Mouse (Mus musculus): ENCODE measurements around the gene Cers1.

Gene Cers1

DNA sequence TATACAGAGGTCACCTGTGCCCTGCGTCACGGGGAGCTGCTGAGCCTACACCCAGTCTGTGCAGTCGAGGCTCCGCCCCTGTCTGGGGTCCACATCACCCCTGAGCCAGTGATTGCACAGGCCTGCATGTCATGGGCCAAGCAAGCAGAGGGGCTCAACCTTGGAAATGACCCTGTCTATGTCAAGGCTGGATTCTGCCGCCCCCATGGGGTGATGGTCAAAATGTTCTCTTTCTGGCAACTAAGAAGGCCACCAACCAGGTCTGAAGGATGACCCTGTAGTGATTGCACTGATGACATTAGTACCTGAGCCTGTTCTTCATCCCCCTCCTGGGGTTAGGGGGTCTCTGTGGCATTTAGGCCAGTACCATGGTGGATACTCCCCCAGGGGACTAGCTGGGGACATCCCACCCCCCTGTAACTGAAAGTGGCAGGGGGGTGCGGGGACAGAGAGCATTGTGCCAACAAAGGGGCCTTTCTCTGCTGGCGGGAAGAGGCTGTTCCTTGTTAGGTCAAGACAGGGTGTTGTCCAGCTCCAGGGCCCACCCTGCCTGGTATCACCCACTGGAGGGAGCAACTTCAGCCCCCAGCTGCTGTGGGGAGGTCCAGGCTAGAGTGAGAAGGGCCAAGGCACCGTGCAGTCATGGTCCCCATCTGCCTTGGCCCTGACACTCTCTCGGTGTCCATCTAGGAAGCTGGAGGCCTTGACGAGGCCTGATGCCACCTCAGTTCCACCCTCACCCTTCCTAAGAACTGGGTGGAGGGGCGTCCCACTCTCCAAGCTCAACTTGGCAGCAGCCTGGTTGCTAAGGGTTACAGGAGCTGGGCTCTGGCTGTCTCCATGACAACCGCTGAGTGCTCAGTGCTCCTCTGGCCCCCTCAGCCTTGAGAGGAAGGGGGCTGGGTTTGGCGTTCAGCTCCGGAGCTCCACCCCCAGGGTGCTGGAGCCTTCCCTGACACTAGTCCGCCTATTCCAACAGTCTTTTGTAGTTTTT, 1.2 kb downstream of the Cers1 start:
- DNase-seq (ENCODE audit: low spot score), result no peak

DNA sequence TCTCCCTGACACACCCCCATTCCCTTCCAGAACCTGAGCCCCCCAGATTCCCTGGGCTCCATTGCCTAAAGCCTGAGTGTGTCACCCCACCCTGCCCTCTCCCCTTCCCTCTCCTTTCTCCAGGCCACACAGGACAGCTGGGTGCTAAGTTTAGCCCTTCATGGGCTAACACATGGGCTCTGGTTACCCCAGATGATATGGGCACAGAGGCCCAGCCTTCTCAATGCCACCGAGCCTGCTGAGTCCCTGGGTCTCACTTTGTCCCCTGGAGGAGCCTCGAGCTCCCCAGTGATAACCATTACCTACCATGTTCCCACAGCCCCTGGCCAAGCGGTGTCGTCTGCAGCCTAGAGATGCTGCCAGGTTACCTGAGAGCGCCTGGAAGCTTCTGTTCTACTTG, 2.3 kb downstream of the Cers1 start:
- no peak for DNase-seq (ENCODE audit: low spot score)

DNA sequence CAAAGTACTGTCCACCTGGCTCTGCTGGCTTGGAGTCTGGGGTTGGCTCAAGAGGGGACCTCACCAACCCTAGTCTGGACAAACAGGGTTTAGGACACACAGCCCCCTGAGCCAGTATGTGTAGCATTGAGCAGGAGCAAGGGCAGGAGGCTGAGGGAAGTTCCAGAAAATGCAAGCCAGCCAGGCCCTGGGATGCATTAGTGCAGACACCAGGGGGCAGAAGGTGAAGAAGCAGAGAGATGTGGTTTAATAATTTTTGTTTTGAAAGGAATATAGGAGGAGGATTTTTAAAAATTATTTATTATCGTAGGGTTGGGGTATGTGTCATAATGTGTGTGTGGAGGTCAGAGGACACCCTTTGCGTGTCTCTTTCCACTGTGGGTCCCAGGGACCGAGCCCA, 8.1 kb downstream of the Cers1 start:
- no peak for DNase-seq (ENCODE audit: low spot score)

DNA sequence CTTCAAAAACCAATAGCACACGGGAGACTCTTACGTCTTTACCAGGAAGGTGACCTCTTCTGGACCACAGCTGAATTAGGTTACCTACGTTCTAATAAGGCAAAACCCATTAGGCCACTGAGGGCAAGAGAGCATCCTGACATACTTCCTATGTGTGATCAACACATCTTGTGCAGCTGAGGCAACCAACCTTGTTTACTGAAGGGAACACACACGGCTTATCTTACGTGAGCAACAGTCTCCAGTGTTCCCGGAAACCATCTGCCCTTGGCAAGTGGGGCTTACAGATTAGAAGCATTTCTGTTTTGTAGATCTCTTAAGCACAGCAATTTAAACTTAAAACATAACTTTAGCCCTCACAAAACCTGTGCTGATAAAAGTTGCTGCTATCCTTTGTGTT, 11.9 kb downstream of the Cers1 start:
- no peak for DNase-seq (ENCODE audit: low spot score)

DNA sequence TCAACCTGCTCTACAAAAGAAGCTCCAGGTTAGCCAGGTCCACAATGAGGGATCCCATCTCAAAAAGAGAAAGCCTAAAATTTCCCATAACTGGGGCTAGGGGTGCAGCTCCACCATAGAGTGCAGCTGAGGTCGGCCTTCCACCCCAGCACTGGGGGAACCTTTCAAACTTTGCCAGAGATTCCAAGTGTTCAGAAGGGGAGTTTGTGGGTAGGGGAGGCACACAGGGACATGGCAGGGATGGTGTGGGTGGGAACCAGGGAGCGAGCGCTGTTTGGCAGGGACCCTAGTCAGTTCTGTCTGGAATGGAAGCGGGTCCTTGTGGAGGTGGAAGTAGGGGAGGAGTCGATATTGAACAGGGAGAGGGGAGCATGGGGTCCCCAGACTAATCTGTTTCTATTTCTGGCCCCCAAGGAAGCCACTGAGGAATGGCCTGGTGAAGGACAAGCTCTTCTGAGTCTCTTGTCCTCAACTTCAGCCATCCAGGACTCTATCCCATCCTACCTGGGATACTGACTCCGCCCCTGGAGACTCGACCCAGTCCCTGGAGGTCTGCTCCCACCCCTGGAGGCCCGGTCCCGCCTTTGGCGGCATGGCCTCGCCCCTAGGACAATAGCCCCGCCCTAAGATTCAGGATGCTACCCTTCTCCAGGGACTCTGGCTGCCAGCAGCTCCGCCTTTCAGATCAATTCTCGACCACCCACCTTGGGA, 13.7 kb downstream of the Cers1 start, which contains the start of gene Gdf1:
Gene Gdf1, plus strand, starts transcription at position 694 of the 711 bp plus-strand sequence.
- DNase-seq (ENCODE audit: low spot score), result no peak

DNA sequence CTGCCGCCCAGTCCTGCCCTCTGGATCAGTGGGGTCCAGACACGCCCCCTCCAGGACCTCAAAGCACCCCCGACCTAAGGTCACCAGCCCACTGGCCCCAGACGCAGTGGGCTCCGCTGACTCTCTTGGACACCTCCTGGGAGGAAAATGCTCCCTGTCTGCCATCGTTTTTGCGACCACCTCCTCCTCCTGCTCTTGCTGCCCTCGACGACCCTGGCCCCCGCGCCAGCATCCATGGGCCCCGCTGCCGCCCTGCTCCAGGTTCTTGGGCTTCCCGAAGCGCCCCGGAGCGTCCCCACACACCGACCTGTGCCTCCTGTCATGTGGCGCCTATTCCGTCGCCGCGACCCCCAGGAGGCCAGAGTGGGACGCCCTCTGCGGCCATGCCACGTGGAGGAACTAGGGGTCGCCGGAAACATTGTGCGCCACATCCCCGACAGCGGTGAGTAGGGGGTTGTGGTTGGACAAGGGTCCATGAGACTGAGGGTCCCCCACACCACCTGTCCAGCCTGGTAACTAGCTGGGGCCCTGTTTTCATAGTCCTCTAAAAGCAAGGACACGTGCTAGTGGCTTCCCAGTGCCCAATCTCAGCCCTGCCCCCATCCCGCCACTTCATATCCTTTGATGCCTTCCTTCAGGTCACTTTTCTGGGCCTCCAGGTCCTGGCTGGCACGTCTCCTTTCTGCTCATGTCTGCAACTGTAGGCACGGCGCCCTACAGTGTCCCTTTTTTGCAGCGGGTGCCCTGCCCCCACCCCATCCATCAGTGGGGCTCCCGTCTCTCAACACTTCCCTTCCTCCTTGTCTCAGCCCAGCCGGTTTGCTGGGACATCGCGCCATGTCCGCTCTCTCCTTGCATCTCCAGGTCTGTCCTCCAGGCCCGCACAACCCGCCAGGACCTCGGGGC, 14.5 kb downstream of the Cers1 start:
- no peak for DNase-seq (ENCODE audit: low spot score)

DNA sequence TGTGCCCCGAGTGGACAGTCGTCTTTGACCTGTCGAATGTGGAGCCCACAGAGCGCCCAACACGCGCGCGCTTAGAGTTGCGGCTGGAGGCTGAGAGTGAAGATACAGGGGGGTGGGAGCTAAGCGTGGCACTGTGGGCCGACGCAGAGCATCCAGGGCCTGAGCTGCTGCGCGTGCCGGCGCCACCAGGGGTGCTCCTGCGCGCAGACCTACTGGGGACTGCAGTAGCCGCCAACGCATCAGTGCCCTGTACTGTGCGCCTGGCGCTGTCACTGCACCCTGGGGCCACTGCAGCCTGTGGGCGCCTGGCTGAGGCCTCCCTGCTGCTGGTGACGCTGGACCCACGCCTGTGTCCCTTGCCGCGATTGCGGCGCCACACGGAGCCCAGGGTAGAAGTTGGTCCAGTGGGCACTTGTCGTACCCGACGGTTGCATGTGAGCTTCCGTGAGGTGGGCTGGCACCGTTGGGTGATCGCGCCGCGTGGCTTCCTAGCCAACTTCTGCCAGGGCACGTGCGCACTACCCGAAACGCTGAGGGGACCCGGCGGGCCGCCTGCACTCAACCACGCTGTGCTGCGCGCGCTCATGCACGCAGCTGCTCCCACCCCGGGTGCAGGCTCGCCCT, 15.3 kb downstream of the Cers1 start:
- no peak for DNase-seq (ENCODE audit: low spot score)

DNA sequence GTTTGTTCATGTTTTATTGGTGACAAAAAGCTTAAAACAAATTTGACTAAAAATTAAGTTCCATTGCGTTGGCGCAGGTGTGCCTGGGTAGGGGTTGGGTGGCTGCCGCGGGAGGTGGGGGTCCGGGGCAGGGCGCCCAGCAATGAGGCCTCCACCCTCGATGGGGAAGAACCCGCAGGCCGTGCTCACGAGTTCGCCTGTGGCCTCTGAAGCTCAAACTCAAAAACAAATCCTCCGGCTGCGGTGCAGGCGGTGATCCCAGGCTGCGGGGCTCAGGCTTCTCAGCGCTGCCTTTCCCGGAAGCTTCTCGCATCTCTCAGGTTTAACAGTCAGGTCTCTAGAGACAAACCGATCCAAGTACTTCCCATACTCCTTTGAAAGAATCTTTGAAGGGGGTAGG, 16.0 kb downstream of the Cers1 start:
- DNase-seq (ENCODE audit: low spot score), result no peak

DNA sequence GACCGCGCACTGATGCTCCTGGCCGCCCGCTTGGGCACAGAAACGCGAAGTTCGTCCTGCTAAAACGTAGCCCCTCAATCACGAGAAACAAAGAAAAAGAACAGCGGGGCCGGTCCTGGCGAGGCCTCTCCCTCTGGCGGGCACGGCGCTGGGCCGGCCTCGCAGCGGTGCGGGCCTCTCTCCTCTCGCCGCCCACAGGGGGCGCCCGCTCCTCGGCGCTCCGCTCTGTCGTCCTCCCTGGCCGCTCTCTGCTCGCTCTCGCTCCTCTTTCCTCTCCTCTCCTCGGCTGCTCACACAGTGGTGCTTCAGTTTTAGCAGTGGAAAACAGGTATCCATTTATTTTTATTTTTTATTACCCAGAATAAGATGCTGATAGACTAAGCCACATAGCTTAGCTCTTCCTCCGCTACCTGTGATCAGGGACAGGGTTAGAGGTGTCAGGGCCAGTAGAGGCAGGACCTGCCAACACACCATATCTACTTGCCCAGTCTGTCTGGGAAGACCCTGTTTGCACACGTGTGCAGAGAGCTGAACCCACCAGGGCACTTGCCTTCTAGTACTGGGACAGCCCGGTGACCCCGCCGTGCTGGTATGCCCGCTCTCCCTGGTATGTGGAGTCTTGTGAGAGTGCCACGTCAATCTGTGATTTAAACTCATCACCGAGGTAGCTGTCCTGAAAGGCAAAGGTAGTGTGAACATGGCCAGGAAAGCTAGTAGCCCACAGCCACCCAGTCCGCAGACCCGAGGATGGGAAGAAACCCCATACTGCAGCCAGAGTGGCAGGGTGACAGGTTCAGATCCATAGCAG, 16.7 kb downstream of the Cers1 start:
- DNase-seq (ENCODE audit: low spot score), result no peak

DNA sequence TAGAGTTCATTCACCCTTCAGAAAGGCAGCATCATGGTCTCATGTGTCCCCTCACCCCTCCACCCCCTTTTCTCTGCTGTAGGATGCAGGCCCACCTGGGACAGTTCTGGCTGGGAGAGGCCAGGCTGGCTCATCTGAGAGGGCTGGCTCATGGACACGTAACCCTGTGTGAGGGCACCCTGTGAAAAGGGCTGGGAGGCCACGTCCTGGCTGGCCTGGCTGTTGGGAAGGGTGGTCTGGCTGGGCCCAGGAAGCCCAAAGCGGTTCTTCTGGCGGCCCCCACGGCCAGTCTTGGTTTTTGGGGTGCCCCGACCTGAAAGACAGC, 17.3 kb downstream of the Cers1 start:
- no peak for DNase-seq (ENCODE audit: low spot score)

DNA sequence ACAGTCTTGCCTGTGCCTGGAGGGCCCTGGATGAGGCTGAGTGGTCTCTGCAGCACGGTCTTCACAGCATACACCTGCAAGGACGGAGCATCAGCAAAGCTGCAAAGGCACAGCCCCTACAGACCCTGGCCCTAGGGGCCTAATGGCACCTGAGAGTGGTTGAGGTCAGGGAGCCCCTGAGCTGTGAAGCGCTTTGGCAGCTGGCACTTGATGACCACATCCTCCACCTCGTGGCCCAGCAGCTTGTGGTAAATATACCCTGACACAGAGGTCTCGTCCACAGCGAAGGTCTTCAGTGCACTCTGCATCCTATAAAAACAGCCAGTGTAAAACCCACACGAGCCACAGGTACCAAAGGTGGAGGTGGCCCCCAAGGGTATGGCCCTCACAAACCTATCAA, 23.4 kb downstream of the Cers1 start:
- DNase-seq (ENCODE audit: low spot score), result no peak

DNA sequence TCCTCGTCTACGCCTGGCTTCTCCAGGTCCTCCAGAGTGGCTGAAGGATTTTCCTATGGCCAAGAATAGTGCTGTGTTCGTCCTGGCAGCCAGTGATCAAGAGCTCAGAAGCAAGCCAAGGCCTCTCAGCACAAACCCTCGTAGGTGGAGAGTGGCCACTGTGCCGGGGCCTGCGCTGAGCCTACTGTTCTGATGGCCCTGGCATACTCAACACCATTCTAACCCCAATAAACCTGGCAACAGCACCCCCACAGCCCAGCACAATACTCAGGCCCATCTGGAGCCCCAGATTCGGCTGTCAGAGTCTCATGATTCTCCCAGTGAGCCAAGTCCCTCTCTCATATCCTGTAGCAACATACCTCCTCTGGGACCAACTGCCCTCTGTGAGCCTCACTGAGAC, 25.1 kb downstream of the Cers1 start:
- no peak for DNase-seq (ENCODE audit: low spot score)

DNA sequence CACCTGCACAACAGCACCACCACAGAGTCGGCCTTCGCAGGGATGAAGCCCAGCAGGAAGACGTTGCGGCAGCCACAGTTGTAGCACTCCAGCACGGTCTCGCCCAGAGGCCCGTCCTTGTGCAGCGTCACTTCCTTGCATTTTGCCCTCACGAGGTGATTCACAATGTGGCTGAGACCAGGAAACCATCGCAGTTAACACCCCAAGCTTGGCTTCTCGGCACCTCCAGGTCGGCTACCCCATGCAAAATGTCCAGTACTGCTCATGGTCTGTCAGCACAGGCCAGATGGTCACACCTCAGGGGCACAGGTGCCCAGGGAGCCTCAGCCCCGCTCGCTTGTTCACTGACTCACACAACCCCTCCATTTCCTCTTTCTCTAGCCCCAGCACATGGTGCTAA, 26.4 kb downstream of the Cers1 start:
- DNase-seq (ENCODE audit: low spot score), result no peak

DNA sequence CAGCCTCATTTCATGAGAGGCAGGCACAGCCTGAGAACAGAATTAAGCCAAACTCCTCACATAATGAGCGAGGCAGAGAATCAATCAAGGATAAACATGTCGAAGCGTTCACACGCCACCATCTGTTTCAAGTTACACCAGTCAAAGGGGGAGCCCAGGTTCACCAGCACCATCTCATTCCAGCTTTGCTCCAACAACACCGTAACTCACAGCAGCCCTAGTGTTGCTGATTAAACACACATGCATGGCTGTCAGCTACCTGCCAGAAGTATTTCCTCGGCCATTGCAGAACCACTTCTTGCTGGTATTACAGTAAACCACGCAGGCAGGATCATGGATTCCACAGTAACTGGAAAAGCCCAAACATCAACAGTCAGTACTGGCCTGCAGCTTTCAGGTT, 27.5 kb downstream of the Cers1 start:
- DNase-seq (ENCODE audit: low spot score), result no peak

DNA sequence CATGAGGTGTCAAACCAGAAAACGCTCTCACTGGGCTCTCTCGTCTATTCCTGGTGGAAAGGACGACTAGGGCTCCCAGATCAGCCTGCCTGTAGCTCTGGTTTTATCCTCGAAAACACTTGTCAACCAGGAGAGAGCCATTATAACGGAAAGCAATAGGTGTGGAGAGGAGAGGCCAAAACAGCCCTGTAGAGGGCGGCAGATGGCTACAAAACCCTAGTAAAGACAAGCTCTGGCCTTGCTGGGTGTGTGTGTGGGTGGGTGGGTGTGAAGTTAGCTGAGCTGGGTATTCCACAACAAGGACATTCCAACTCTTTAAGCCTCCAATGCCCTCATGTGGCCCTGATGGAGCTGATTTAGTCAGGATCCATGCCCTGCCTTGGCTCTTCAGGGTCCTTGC, 28.1 kb downstream of the Cers1 start:
- no peak for DNase-seq (ENCODE audit: low spot score)

DNA sequence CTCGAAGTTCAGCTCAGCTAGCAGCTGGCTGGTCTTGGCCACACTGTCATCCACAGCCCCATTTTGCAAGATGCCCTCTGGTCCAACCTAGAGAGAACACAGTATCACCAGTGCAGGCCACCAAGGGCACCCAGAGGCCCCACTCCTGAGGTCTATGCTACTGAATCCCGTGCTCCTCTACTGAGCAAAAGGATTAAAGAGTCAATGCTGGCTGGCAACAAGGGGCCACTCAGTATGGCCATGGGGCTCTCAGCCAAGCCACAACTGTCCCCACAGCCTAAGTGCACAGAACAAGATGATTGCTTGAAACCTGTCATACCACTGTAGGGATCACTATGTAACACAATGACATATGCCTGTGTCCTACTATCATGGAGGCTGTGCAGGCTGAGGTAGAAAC, 28.7 kb downstream of the Cers1 start:
- no peak for DNase-seq (ENCODE audit: low spot score)

DNA sequence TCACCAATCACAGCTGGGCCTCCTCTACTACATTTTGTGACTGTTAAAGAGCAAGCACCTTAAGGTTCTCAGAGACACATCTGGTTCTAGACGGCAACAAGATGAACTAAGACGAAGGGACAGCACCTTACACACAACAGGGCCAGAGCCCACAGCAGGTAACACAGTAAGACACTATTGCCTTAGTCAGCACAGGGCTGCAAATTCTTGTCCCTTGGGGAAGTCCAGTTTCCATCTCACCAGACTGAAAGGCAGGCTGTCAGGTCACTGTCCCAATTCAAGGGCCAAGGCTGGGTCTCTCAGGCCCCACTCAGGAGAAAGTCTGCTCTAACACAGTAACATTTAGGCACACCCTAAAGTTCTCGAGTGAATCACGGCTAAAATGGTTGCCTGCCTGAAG, 31.9 kb downstream of the Cers1 start:
- no peak for DNase-seq (ENCODE audit: low spot score)

DNA sequence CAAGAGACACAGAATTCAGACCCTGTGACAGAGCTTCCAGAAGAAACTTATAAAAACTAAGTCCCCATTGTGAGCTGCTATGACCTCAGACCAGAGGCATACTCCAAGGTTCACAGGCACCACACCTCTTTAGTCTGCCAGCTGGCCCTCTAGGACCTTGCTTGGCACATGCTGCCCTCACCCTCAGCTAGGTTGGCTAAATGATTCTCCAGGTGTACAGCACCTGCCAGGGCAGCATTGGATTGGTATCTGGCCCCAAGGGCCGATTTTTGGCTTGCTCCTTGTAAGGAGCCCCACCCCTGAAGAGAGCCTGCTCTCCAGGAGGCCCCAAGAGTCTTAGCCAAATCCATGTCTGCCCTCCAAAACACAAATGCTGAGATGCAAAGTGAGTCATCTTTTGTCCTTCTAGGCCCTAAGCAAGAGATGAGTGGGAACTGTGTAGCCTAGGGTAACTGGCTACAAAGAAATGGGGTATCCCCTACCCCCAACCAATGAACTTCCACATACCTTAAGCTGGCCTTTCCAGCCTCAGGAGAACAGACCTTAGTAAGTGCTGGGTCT, 32.4 kb downstream of the Cers1 start:
- DNase-seq (ENCODE audit: low spot score), result no peak

DNA sequence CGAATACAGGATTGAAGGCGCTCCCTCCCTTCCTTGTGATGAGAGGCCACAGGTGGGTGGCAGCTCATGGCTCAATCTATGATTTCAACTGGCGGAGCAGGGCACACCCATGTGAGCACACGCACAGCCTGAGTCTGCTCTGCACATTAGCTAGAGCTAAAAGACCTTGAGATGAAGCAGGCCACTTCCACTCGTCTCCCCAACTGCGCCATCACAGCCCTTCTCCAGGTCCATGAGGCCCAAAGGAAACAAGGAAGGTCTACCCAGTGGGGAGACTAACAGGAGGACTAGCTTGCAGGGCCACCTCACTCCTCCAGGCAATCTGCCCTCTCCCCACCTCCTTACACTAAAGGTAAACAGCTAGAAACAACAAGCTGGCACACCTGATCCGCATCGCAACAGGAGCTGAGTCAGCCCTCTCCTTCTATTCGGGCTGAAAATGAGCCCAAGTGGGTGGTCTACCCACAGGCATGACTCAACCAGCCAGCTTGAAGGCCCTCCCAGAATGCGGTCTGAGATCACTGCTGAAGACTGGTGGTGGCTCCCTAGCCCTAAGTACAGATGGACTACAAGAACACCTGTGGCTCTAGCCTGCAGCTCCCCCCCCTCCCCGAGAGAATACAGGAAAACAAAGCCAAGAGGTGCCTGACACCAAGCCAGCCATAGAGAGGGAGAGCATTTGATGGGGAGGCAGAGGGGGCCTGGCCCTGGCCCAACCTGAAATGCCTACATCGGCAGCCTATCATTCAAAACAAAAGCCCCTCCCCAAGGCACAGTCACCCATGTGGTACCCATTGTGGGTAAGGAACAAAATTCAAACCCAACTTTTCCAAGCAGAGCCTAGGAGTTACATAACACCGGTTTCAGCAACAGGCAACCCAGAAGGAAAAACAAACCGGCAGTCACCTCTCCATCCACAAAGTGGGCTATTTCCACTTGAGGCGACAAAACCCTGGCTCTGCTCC, 35.7 kb downstream of the Cers1 start:
- DNase-seq (ENCODE audit: low spot score), result no peak

DNA sequence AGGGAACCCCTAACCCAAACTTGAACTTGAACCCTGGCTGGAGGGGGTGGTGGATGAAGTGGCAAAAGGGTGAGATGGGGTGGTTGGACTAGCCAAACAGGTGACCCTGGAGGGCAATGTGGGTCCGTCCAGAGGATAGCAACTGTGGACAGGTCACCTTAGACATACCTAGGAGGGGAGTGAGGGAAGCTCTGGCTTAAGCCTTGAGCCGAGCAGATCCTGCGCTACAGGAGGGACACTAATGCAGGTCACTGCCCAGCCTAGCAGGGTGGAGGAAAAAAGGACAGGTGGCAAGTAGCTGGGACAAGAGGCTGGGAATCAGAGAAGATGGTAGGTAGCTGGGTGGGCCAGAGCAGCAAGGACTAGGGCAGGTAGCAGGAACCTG, 36.4 kb downstream of the Cers1 start:
- DNase-seq (ENCODE audit: low spot score), result no peak
